Mouse (Mus musculus) forebrain, embryonic 10.5 days (tissue): ENCODE data around the gene Loxl1. TPM values are rescaled to one million over a fixed set of nuclear protein-coding genes. Genes with fewer than 3 reads are reported as not detected.
"Not testable (repeated sequence)": the region's sequence is repeated elsewhere in the genome, so short reads cannot be mapped to it uniquely, and the experiment has no call there.

Source experiments
- DNase-seq: peaks from one replicate; pipeline ENCODE4 v3.0.0-alpha.2; 2017; ENCODE audit warnings: low spot score; ENCODE audit errors: extremely low spot score
- H3K27ac ChIP-seq: fragments of 300-500 bp; sonication (generic); 2 replicates; pipeline ENCODE4 v1.5.1; 2016; ENCODE audit warnings: mild to moderate bottlenecking
- H3K27me3 ChIP-seq: fragments of 300-500 bp; sonication (generic); 2 replicates; pipeline ENCODE4 v1.6.1; 2016; ENCODE audit warnings: mild to moderate bottlenecking; ENCODE audit not compliant: poor library complexity, severe bottlenecking
- H3K36me3 ChIP-seq: fragments of 300-500 bp; sonication (generic); replicated peaks from 2 replicates; pipeline ENCODE4 v1.6.1; 2016; ENCODE audit warnings: mild to moderate bottlenecking, moderate library complexity
- H3K4me1 ChIP-seq: fragments of 300-500 bp; sonication (generic); 2 replicates; pipeline ENCODE4 v1.6.1; 2016
- H3K4me3 ChIP-seq: fragments of 300-500 bp; sonication (generic); 2 replicates; pipeline ENCODE4 v1.5.1; 2016; ENCODE audit warnings: mild to moderate bottlenecking, moderate library complexity
- H3K9me3 ChIP-seq: fragments of 300-500 bp; sonication (generic); 2 replicates; pipeline ENCODE4 v1.6.1; 2016; ENCODE audit warnings: mild to moderate bottlenecking, moderate library complexity
- WGBS: fragments of 180-500 bp; shearing (Covaris S2); methylation state at CpG from one replicate; pipeline ENCODE4 v1.1.7; 2016; 5-methylcytosine and 5-hydroxymethylcytosine counted together
- polyA plus RNA-seq: library from polyadenylated mRNA; unstranded; fragments of >200 nt; fragmentation: Nextera tagmentation; extraction: Ambion mirVana; gene quantifications from 2 replicates; pipeline ENCODE4 v1.2.1, GENCODE M21; 2016

Loxl1 gene
- polyA plus RNA-seq, 1 experiment from 2014 or later: 7.2 TPM

- Histone ChIP-seq H3K9me3 (no peaks in the 10 kb centered on the region), H3K4me1 (peaks cover 33% of the 10 kb centered on the region), H3K4me3 (no peak overlapping the region), H3K27ac (no peak overlapping the region), H3K36me3 (no peaks in the 10 kb centered on the region), H3K27me3 (no peaks in the 10 kb centered on the region)
- DNase-seq: no peak
- WGBS: 94% methylated on average over 3 of the region's 3 CpGs
Observed at GRCm38 (mm10) chr9:58271109-58271508, 41.9 kb downstream of the Loxl1 start.

GRCm38 (mm10) chr9:58270081-58270480 is 42.9 kb downstream of the Loxl1 start:
- Histone ChIP-seq H3K4me1 (peaks cover 24% of the 10 kb centered on the region), H3K9me3 (no peaks in the 10 kb centered on the region), H3K36me3 (no peaks in the 10 kb centered on the region), H3K27ac (no peak overlapping the region), H3K4me3 (no peak overlapping the region), H3K27me3 (no peaks in the 10 kb centered on the region)
- 77% methylated on average over 3 of the region's 3 CpGs for WGBS
- no peak for DNase-seq

- Histone ChIP-seq H3K9me3 (no peaks in the 10 kb centered on the region), H3K36me3 (no peaks in the 10 kb centered on the region), H3K4me1 (peaks cover 13% of the 10 kb centered on the region), H3K4me3 (no peak overlapping the region), H3K27me3 (no peaks in the 10 kb centered on the region), H3K27ac (no peak overlapping the region)
- 57% methylated on average over 12 of the region's 12 CpGs for WGBS
- DNase-seq: peak; percentile 59
Observed at GRCm38 (mm10) chr9:58268384-58269313, 44.3 kb downstream of the Loxl1 start.

- Histone ChIP-seq H3K4me3 (no peak overlapping the region), H3K4me1 (peaks cover 9% of the 10 kb centered on the region), H3K9me3 (no peaks in the 10 kb centered on the region), H3K36me3 (peaks cover 9% of the 10 kb centered on the region), H3K27me3 (no peaks in the 10 kb centered on the region), H3K27ac (peak overlapping the region; percentile 20; the same call in 1 of the 2 replicates)
- WGBS: 86% methylated on average over 3 of the region's 3 CpGs
- DNase-seq: no peak
Observed at GRCm38 (mm10) chr9:58267046-58267445, 45.9 kb downstream of the Loxl1 start.

GRCm38 (mm10) chr9:58266571-58267011 is 46.4 kb downstream of the Loxl1 start:
- no peak for DNase-seq
- no peak overlapping the region for H3K4me3 ChIP-seq
- H3K9me3 ChIP-seq: no peaks in the 10 kb centered on the region
- peaks cover 14% of the 10 kb centered on the region for H3K36me3 ChIP-seq
- H3K27me3 ChIP-seq: no peaks in the 10 kb centered on the region
- peak overlapping the region; percentile 20; the same call in 1 of the 2 replicates for H3K27ac ChIP-seq
- 38% methylated on average over 4 of the region's 4 CpGs for WGBS
- H3K4me1 ChIP-seq: peaks cover 9% of the 10 kb centered on the region

- H3K36me3 ChIP-seq: peaks cover 23% of the 10 kb centered on the region
- H3K27ac ChIP-seq: no peak overlapping the region
- H3K4me1 ChIP-seq: peaks cover 9% of the 10 kb centered on the region
- H3K9me3 ChIP-seq: no peaks in the 10 kb centered on the region
- DNase-seq: no peak
- no peaks in the 10 kb centered on the region for H3K27me3 ChIP-seq
- no peak overlapping the region for H3K4me3 ChIP-seq
- WGBS: 83% methylated on average over 3 of the region's 3 CpGs
Observed at GRCm38 (mm10) chr9:58265368-58265767, 47.6 kb downstream of the Loxl1 start.

GRCm38 (mm10) chr9:58262507-58262906 is 50.5 kb downstream of the Loxl1 start:
- H3K36me3 ChIP-seq: peaks cover 50% of the 10 kb centered on the region
- no peak overlapping the region for H3K27ac ChIP-seq
- H3K27me3 ChIP-seq: no peaks in the 10 kb centered on the region
- H3K4me3 ChIP-seq: no peak overlapping the region
- 94% methylated on average over 5 of the region's 5 CpGs for WGBS
- peaks cover 9% of the 10 kb centered on the region for H3K4me1 ChIP-seq
- no peaks in the 10 kb centered on the region for H3K9me3 ChIP-seq
- no peak for DNase-seq

- DNase-seq: no peak
- Histone ChIP-seq H3K27me3 (no peaks in the 10 kb centered on the region), H3K4me1 (peaks cover 24% of the 10 kb centered on the region), H3K36me3 (peaks cover 45% of the 10 kb centered on the region), H3K9me3 (no peaks in the 10 kb centered on the region), H3K4me3 (no peak overlapping the region), H3K27ac (no peak overlapping the region)
- 92% methylated on average over 10 of the region's 10 CpGs for WGBS
Observed at GRCm38 (mm10) chr9:58255704-58256685, 57.0 kb downstream of the Loxl1 start.

GRCm38 (mm10) chr9:58255105-58255504 is 57.9 kb downstream of the Loxl1 start:
- no peak overlapping the region for H3K27ac ChIP-seq
- DNase-seq: no peak
- 66% methylated on average over 2 of the region's 2 CpGs for WGBS
- peaks cover 27% of the 10 kb centered on the region for H3K4me1 ChIP-seq
- no peak overlapping the region for H3K4me3 ChIP-seq
- H3K36me3 ChIP-seq: peaks cover 38% of the 10 kb centered on the region
- no peaks in the 10 kb centered on the region for H3K27me3 ChIP-seq
- no peaks in the 10 kb centered on the region for H3K9me3 ChIP-seq

- peak overlapping the region; percentile 88; the same call in 1 of the 2 replicates for H3K27ac ChIP-seq
- peaks cover 26% of the 10 kb centered on the region for H3K36me3 ChIP-seq
- not testable (repeated sequence) for DNase-seq, H3K9me3 ChIP-seq, H3K27me3 ChIP-seq
- peaks cover 40% of the 10 kb centered on the region for H3K4me1 ChIP-seq
- 70% methylated on average over 5 of the region's 5 CpGs for WGBS
- H3K4me3 ChIP-seq: peak overlapping the region; percentile 93
Observed at GRCm38 (mm10) chr9:58253805-58254122, 59.2 kb downstream of the Loxl1 start.

- Histone ChIP-seq H3K27me3 (no peaks in the 10 kb centered on the region), H3K4me3 (peak within 1 kb of the TSS; percentile 93), H3K36me3 (peaks cover 21% of the 10 kb centered on the region), H3K4me1 (peaks cover 46% of the 10 kb centered on the region), H3K9me3 (no peaks in the 10 kb centered on the region), H3K27ac (peak within 1 kb of the TSS; percentile 88)
- WGBS: 1% methylated on average over 31 of the region's 31 CpGs
- DNase-seq: peak; percentile 96
Observed at GRCm38 (mm10) chr9:58253033-58253804, 59.8 kb downstream of the Loxl1 start, which contains the start of gene Stoml1. Gene Stoml1, plus strand, starts transcription at chr9:58253164.

- H3K4me1 ChIP-seq: peaks cover 64% of the 10 kb centered on the region
- DNase-seq: not testable (repeated sequence)
Observed at GRCm38 (mm10) chr9:58250730-58251129, 62.3 kb downstream of the Loxl1 start.

More at GRCm38 (mm10) chr9:58250730-58251129, 62.3 kb downstream of the Loxl1 start:
- 82% methylated on average over 1 of the region's 1 CpGs for WGBS
- not testable (repeated sequence) for H3K27ac ChIP-seq, H3K36me3 ChIP-seq, H3K4me3 ChIP-seq, H3K27me3 ChIP-seq, H3K9me3 ChIP-seq
